Mouse (Mus musculus) forebrain, embryonic 15.5 days (tissue): ENCODE measurements at regions not wholly inside any gene's neighbourhood (a gene's known extent, or its start where the extent isn't known, plus 50 kb on each side); places are given as distances from the start of the nearest gene placed in this dataset.

Experiments
- ATAC-seq: fragments of 200-750 bp; cut with Nextera tagmentation; replicated peaks from 2 replicates; pipeline ENCODE4 v1.8.0; 2017; ENCODE audit warnings: mild to moderate bottlenecking, moderate TSS enrichment, moderate library complexity
- H3K27ac ChIP-seq: fragments of 300-500 bp; sonication (generic); replicated peaks from 2 replicates; pipeline ENCODE4 v1.5.1; 2015; ENCODE audit warnings: mild to moderate bottlenecking, inconsistent platforms
- H3K27me3 ChIP-seq: fragments of 300-500 bp; sonication (generic); 2 replicates; pipeline ENCODE4 v1.6.1; 2015; ENCODE audit warnings: inconsistent platforms
- H3K36me3 ChIP-seq: fragments of 300-500 bp; sonication (generic); 2 replicates; pipeline ENCODE4 v1.6.1; 2015; ENCODE audit warnings: mild to moderate bottlenecking, inconsistent platforms
- H3K4me1 ChIP-seq: fragments of 300-500 bp; sonication (generic); 2 replicates; pipeline ENCODE4 v1.6.1; 2015; ENCODE audit warnings: inconsistent platforms
- H3K4me2 ChIP-seq: fragments of 300-500 bp; sonication (generic); replicated peaks from 2 replicates; pipeline ENCODE4 v1.6.1; 2015; ENCODE audit warnings: mild to moderate bottlenecking, inconsistent platforms
- H3K4me3 ChIP-seq: fragments of 300-500 bp; sonication (generic); 2 replicates; pipeline ENCODE4 v1.5.1; 2015; ENCODE audit warnings: mild to moderate bottlenecking, inconsistent platforms
- H3K9ac ChIP-seq: fragments of 300-500 bp; sonication (generic); replicated peaks from 2 replicates; pipeline ENCODE4 v1.6.1; 2015; ENCODE audit warnings: mild to moderate bottlenecking, inconsistent platforms
- H3K9me3 ChIP-seq: fragments of 300-500 bp; sonication (generic); 2 replicates; pipeline ENCODE4 v1.6.1; 2016; ENCODE audit warnings: inconsistent platforms
- WGBS: fragments of 180-500 bp; shearing (Covaris S2); methylation state at CpG from one replicate; pipeline ENCODE4 v1.1.7; 2015; ENCODE audit warnings: mixed read lengths; 5-methylcytosine and 5-hydroxymethylcytosine counted together

GRCm38 (mm10) chr3:115792606-115793005 is 77.7 kb upstream of the S1pr1 start:
- Histone ChIP-seq H3K27ac (no peak overlapping the region), H3K27me3 (no peaks in the 10 kb centered on the region), H3K4me1 (no peaks in the 10 kb centered on the region), H3K9me3 (no peaks in the 10 kb centered on the region), H3K4me3 (no peak overlapping the region), H3K9ac (no peak overlapping the region), H3K4me2 (no peak overlapping the region), H3K36me3 (no peaks in the 10 kb centered on the region)
- WGBS: 77% methylated on average over 4 of the region's 4 CpGs
- no peak for ATAC-seq

GRCm38 (mm10) chr3:115793344-115794059 is 78.6 kb upstream of the S1pr1 start:
- no peak overlapping the region for H3K27ac ChIP-seq
- no peaks in the 10 kb centered on the region for H3K27me3 ChIP-seq
- no peak overlapping the region for H3K4me3 ChIP-seq
- no peaks in the 10 kb centered on the region for H3K36me3 ChIP-seq
- H3K4me1 ChIP-seq: no peaks in the 10 kb centered on the region
- WGBS: 63% methylated on average over 12 of the region's 12 CpGs
- no peak overlapping the region for H3K9ac ChIP-seq
- no peak for ATAC-seq
- H3K4me2 ChIP-seq: no peak overlapping the region
- no peaks in the 10 kb centered on the region for H3K9me3 ChIP-seq

DNA sequence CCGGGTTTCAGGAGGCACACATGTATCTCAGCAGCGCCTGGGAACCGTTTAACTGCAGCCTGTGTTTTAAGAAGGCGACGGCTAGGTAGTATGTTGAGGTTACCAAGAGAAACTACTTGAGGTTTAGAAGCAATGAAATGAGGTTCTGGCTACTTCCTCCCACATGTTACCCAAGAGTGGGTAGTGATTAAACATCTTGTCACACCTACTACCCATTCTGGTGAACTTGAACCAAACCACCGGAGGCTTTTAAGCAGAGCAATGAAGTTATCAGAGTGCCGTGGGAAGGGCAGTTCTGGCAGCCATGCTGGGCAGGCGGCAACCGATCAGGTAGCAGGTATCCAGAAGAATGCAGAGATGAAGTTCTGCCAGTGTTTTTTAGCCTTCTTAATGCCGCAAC is 84.5 kb upstream of the S1pr1 start:
- 92% methylated on average over 10 of the region's 10 CpGs for WGBS

DNA sequence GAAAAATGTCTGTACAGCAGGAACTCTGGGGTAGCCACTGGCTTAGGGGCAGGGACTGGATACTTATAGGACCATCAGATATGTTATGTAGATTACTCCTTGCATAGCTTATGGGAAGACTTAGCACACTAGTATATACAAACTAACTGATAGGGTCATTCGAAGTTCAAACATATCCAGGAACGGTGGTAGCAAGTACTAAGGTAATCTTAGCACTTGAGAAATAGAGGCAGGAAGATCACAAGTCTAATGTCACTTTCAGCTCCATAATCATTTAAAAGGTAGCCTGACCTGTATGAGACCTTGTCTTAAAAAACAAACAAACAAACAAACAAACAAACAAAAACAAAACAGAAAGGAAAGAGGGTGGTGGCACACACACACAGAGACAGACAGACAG is 85.1 kb upstream of the S1pr1 start:
- H3K4me2 ChIP-seq: no peak overlapping the region
- H3K27ac ChIP-seq: no peak overlapping the region
- H3K36me3 ChIP-seq: no peaks in the 10 kb centered on the region
- H3K4me1 ChIP-seq: no peaks in the 10 kb centered on the region
- no peaks in the 10 kb centered on the region for H3K9me3 ChIP-seq
- H3K27me3 ChIP-seq: no peaks in the 10 kb centered on the region
- no peak overlapping the region for H3K4me3 ChIP-seq
- no peak overlapping the region for H3K9ac ChIP-seq
- 97% methylated on average over 2 of the region's 2 CpGs for WGBS
- ATAC-seq: no peak

More for the DNA sequence above, 84.5 kb upstream of the S1pr1 start:
- Histone ChIP-seq H3K4me1 (no peaks in the 10 kb centered on the region), H3K4me3 (no peak overlapping the region), H3K9me3 (no peaks in the 10 kb centered on the region), H3K27me3 (no peaks in the 10 kb centered on the region), H3K27ac (no peak overlapping the region), H3K4me2 (no peak overlapping the region), H3K36me3 (no peaks in the 10 kb centered on the region), H3K9ac (no peak overlapping the region)
- no peak for ATAC-seq

- ATAC-seq: no peak
- 47% methylated on average over 5 of the region's 5 CpGs for WGBS
- no peak overlapping the region for H3K9ac ChIP-seq
- no peaks in the 10 kb centered on the region for H3K36me3 ChIP-seq
- no peak overlapping the region for H3K4me3 ChIP-seq
- no peaks in the 10 kb centered on the region for H3K27me3 ChIP-seq
- no peaks in the 10 kb centered on the region for H3K4me1 ChIP-seq
- no peak overlapping the region for H3K4me2 ChIP-seq
- no peaks in the 10 kb centered on the region for H3K9me3 ChIP-seq
- H3K27ac ChIP-seq: no peak overlapping the region
Measured at GRCm38 (mm10) chr3:115800873-115801272, 86.0 kb upstream of the S1pr1 start.

- Histone ChIP-seq H3K36me3 (no peaks in the 10 kb centered on the region), H3K4me2 (no peak overlapping the region), H3K9ac (no peak overlapping the region), H3K27me3 (no peaks in the 10 kb centered on the region), H3K4me3 (no peak overlapping the region), H3K9me3 (no peaks in the 10 kb centered on the region), H3K4me1 (no peaks in the 10 kb centered on the region), H3K27ac (no peak overlapping the region)
- ATAC-seq: no peak
- 79% methylated on average over 5 of the region's 5 CpGs for WGBS
Measured at GRCm38 (mm10) chr3:115801581-115802200, 85.9 kb upstream of the Dph5 start.

- no peak for ATAC-seq
- Histone ChIP-seq H3K9ac (no peak overlapping the region), H3K4me1 (no peaks in the 10 kb centered on the region), H3K4me3 (no peak overlapping the region), H3K4me2 (no peak overlapping the region), H3K27me3 (no peaks in the 10 kb centered on the region), H3K36me3 (no peaks in the 10 kb centered on the region), H3K27ac (no peak overlapping the region), H3K9me3 (no peaks in the 10 kb centered on the region)
- 80% methylated on average over 3 of the region's 3 CpGs for WGBS
Measured at GRCm38 (mm10) chr3:115804616-115805015, 83.0 kb upstream of the Dph5 start.

GRCm38 (mm10) chr3:115807032-115807431 is 80.6 kb upstream of the Dph5 start:
- H3K27ac ChIP-seq: no peak overlapping the region
- 82% methylated on average over 3 of the region's 3 CpGs for WGBS
- no peaks in the 10 kb centered on the region for H3K9me3 ChIP-seq
- no peak overlapping the region for H3K4me3 ChIP-seq
- H3K36me3 ChIP-seq: no peaks in the 10 kb centered on the region
- H3K4me1 ChIP-seq: peaks cover 3% of the 10 kb centered on the region; the same call in 1 of the 2 replicates
- H3K27me3 ChIP-seq: no peaks in the 10 kb centered on the region
- H3K9ac ChIP-seq: no peak overlapping the region
- no peak for ATAC-seq
- no peak overlapping the region for H3K4me2 ChIP-seq

DNA sequence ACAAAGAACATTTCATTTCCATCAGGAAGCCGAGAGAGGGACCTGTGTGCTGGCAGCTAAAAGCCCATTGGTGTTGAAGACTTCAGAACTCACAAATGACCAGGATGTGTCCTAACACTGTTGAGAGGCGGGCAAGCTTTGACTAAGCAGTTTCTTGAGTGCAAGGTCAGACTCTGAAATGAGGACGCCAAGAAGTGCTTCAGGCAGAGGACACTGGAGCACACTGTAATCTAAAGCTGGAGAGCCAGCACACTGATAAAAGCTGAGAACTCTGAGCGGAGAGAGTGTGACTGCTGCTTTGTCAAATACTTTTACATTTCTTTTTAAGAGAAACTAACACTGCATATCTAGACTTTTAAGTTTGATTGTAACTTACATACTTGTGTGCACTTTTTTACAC is 72.5 kb upstream of the Dph5 start:
- WGBS: 84% methylated on average over 4 of the region's 4 CpGs
- H3K9me3 ChIP-seq: no peaks in the 10 kb centered on the region
- H3K9ac ChIP-seq: no peak overlapping the region
- no peak for ATAC-seq
- no peak overlapping the region for H3K4me3 ChIP-seq
- H3K36me3 ChIP-seq: no peaks in the 10 kb centered on the region
- H3K27me3 ChIP-seq: no peaks in the 10 kb centered on the region
- peaks cover 3% of the 10 kb centered on the region; the same call in 1 of the 2 replicates for H3K4me1 ChIP-seq
- no peak overlapping the region for H3K27ac ChIP-seq
- no peak overlapping the region for H3K4me2 ChIP-seq

GRCm38 (mm10) chr3:115815571-115816156 is 72.0 kb upstream of the Dph5 start:
- Histone ChIP-seq H3K4me1 (peaks cover 3% of the 10 kb centered on the region; the same call in 1 of the 2 replicates), H3K9me3 (no peaks in the 10 kb centered on the region), H3K4me2 (no peak overlapping the region), H3K4me3 (no peak overlapping the region), H3K27me3 (no peaks in the 10 kb centered on the region), H3K9ac (no peak overlapping the region), H3K27ac (no peak overlapping the region), H3K36me3 (no peaks in the 10 kb centered on the region)
- ATAC-seq: no peak
- 67% methylated on average over 12 of the region's 12 CpGs for WGBS

GRCm38 (mm10) chr3:115816328-115817160 is 71.1 kb upstream of the Dph5 start:
- H3K4me1 ChIP-seq: peaks cover under 1% of the 10 kb centered on the region; the same call in 1 of the 2 replicates
- H3K9ac ChIP-seq: no peak overlapping the region
- ATAC-seq: no peak
- H3K4me3 ChIP-seq: no peak overlapping the region
- H3K36me3 ChIP-seq: no peaks in the 10 kb centered on the region
- no peak overlapping the region for H3K27ac ChIP-seq
- no peaks in the 10 kb centered on the region for H3K9me3 ChIP-seq
- no peaks in the 10 kb centered on the region for H3K27me3 ChIP-seq
- 82% methylated on average over 6 of the region's 6 CpGs for WGBS
- H3K4me2 ChIP-seq: no peak overlapping the region

- 87% methylated on average over 5 of the region's 5 CpGs for WGBS
Measured at GRCm38 (mm10) chr3:115817771-115818170, 69.9 kb upstream of the Dph5 start.

More at GRCm38 (mm10) chr3:115817771-115818170, 69.9 kb upstream of the Dph5 start:
- H3K27me3 ChIP-seq: no peaks in the 10 kb centered on the region
- H3K9ac ChIP-seq: no peak overlapping the region
- ATAC-seq: no peak
- no peak overlapping the region for H3K27ac ChIP-seq
- H3K9me3 ChIP-seq: no peaks in the 10 kb centered on the region
- H3K4me3 ChIP-seq: no peak overlapping the region
- peaks cover 3% of the 10 kb centered on the region; the same call in 1 of the 2 replicates for H3K4me1 ChIP-seq
- no peaks in the 10 kb centered on the region for H3K36me3 ChIP-seq
- no peak overlapping the region for H3K4me2 ChIP-seq
